Mouse (Mus musculus) liver, adult 2 months (tissue): ENCODE results near the gene Romo1. TPM values are rescaled to one million over a fixed set of nuclear protein-coding genes. Genes with fewer than 3 reads are reported as not detected.
"Not testable (repeated sequence)": the region's sequence is repeated elsewhere in the genome, so short reads cannot be mapped to it uniquely, and the experiment has no call there.

Experiments used
- DNase-seq: peaks from one replicate; pipeline ENCODE4 v3.0.0-alpha.2; 2011; ENCODE audit warnings: low read depth, low spot score; ENCODE audit errors: extremely low read depth
- H3K27ac ChIP-seq: fragments of 200-500 bp; replicated peaks from 2 replicates; pipeline ENCODE4 v1.5.1; 2012; ENCODE audit warnings: low read depth, mild to moderate bottlenecking, control low read depth, inconsistent platforms, low read length; ENCODE audit not compliant: insufficient read depth
- H3K27me3 ChIP-seq: fragments of 200-500 bp; 2 replicates; pipeline ENCODE4 v1.6.1; 2012; ENCODE audit warnings: mild to moderate bottlenecking, moderate library complexity, low read length, inconsistent platforms; ENCODE audit not compliant: control insufficient read depth, insufficient read depth
- H3K36me3 ChIP-seq: fragments of 200-500 bp; 2 replicates; pipeline ENCODE4 v1.6.1; 2012; ENCODE audit warnings: low read length, inconsistent platforms; ENCODE audit not compliant: control insufficient read depth, insufficient read depth
- H3K4me1 ChIP-seq: fragments of 200-500 bp; 2 replicates; pipeline ENCODE4 v1.6.1; 2011; ENCODE audit warnings: low read length; ENCODE audit not compliant: control insufficient read depth, insufficient read depth
- H3K4me3 ChIP-seq: fragments of 200-500 bp; 2 replicates; pipeline ENCODE4 v1.5.1; 2011; ENCODE audit warnings: low read depth, mild to moderate bottlenecking, control low read depth, low read length, moderate library complexity; ENCODE audit not compliant: insufficient read depth
- H3K79me2 ChIP-seq: fragments of 200-500 bp; 2 replicates; pipeline ENCODE4 v1.6.1; 2012; ENCODE audit warnings: inconsistent platforms, mild to moderate bottlenecking, low read length, moderate library complexity; ENCODE audit not compliant: control insufficient read depth, insufficient read depth
- H3K9ac ChIP-seq: fragments of 200-500 bp; 2 replicates; pipeline ENCODE4 v1.6.1; 2012; ENCODE audit warnings: low read depth, mild to moderate bottlenecking, control low read depth, inconsistent platforms, low read length
- CTCF ChIP-seq: fragments of 200-500 bp; IDR thresholded peaks from 2 replicates; pipeline ENCODE4 v1.5.1; 2011; ENCODE audit warnings: low read depth, low read length, control low read depth
- POLR2A ChIP-seq: fragments of 200-500 bp; IDR thresholded peaks from 2 replicates; pipeline ENCODE4 v1.6.1; 2011; ENCODE audit warnings: low read length, control low read depth; ENCODE audit not compliant: insufficient read depth; ENCODE audit errors: extremely low read depth
- WGBS: fragments of 180-500 bp; shearing (Covaris S2); methylation state at CpG from one replicate; pipeline ENCODE4 v1.1.7; 2018; 5-methylcytosine and 5-hydroxymethylcytosine counted together
- polyA plus RNA-seq: library from polyadenylated mRNA; depleted of rRNA; stranded (reverse); fragments of >200 nt; gene quantifications from 2 replicates; pipeline ENCODE4 v1.2.3, GENCODE M21; 2012
- total RNA-seq: library from RNA; depleted of rRNA; stranded (reverse); fragments of >200 nt; gene quantifications from 2 replicates; pipeline ENCODE4 v1.2.3, GENCODE M21; 2014

Romo1 gene
- total and polyA plus RNA-seq, 2 experiments, result 152 to 252 TPM

- peak; percentile 96 for TF ChIP-seq POLR2A
- TF ChIP-seq CTCF, result peak; percentile 46; the same call in 1 of the 2 replicates
Observed at GRCm38 (mm10) chr2:156180094-156180821, 36.4 kb downstream of the Romo1 start, which contains the start of gene Rbm39. Rbm39 (minus strand) TSS chr2:156180238.

GRCm38 (mm10) chr2:156180824-156181590 is 37.2 kb downstream of the Romo1 start:
- Histone ChIP-seq H3K4me3 (peak overlapping the region; percentile 72), H3K36me3 (peaks cover 14% of the 10 kb centered on the region), H3K27me3 (no peaks in the 10 kb centered on the region), H3K9ac (peak overlapping the region; percentile 72), H3K79me2 (peaks cover 12% of the 10 kb centered on the region), H3K27ac (peak overlapping the region; percentile 90), H3K4me1 (peaks cover 12% of the 10 kb centered on the region)
- 1% methylated on average over 8 of the region's 8 CpGs for WGBS
- TF ChIP-seq POLR2A, result no peak
- TF ChIP-seq CTCF, result no peak
- DNase-seq, result peak; percentile 43

More at GRCm38 (mm10) chr2:156180094-156180821, 36.4 kb downstream of the Romo1 start, which contains the start of gene Rbm39:
- peaks cover 17% of the 10 kb centered on the region for H3K36me3 ChIP-seq
- H3K27ac ChIP-seq, result peak within 1 kb of the TSS; percentile 99
- H3K9ac ChIP-seq, result peak within 1 kb of the TSS; percentile 98
- DNase-seq, result peak; percentile 93
- H3K27me3 ChIP-seq, result no peaks in the 10 kb centered on the region
- peak within 1 kb of the TSS; percentile 98 for H3K4me3 ChIP-seq
- peaks cover 12% of the 10 kb centered on the region for H3K79me2 ChIP-seq
- WGBS, result under 1% methylated on average over 47 of the region's 47 CpGs
- peaks cover 12% of the 10 kb centered on the region for H3K4me1 ChIP-seq

GRCm38 (mm10) chr2:156181592-156181991 is 37.8 kb downstream of the Romo1 start:
- no peak overlapping the region for H3K4me3 ChIP-seq
- peaks cover 12% of the 10 kb centered on the region for H3K4me1 ChIP-seq
- no peak overlapping the region; the same call in 1 of the 2 replicates for H3K27ac ChIP-seq
- peaks cover 12% of the 10 kb centered on the region for H3K36me3 ChIP-seq
- H3K9ac ChIP-seq, result no peak overlapping the region
- no peaks in the 10 kb centered on the region for H3K27me3 ChIP-seq
- DNase-seq, result no peak
- 77% methylated on average over 2 of the region's 2 CpGs for WGBS
- peaks cover 12% of the 10 kb centered on the region for H3K79me2 ChIP-seq
- no peak for TF ChIP-seq POLR2A
- no peak for TF ChIP-seq CTCF

- H3K4me3 ChIP-seq, H3K27me3 ChIP-seq, H3K4me1 ChIP-seq, H3K36me3 ChIP-seq, H3K9ac ChIP-seq, DNase-seq, H3K79me2 ChIP-seq: not testable (repeated sequence)
- peak overlapping the region; percentile 66; the same call in 1 of the 2 replicates for H3K27ac ChIP-seq
- WGBS, result 72% methylated on average over 7 of the region's 7 CpGs
Observed at GRCm38 (mm10) chr2:156189241-156189640, 45.4 kb downstream of the Romo1 start.

- WGBS, result 76% methylated on average over 14 of the region's 14 CpGs
- Histone ChIP-seq H3K79me2 (no peaks in the 10 kb centered on the region), H3K27ac (peak overlapping the region; percentile 66), H3K27me3 (no peaks in the 10 kb centered on the region), H3K36me3 (no peaks in the 10 kb centered on the region), H3K4me3 (no peak overlapping the region), H3K9ac (no peak overlapping the region), H3K4me1 (peaks cover 4% of the 10 kb centered on the region; the same call in 1 of the 2 replicates)
- DNase-seq, result no peak
- TF ChIP-seq POLR2A (no peak), CTCF (no peak)
Observed at GRCm38 (mm10) chr2:156190004-156190896, 46.4 kb downstream of the Romo1 start.
